Mouse (Mus musculus) limb, embryonic 15.5 days (tissue): ENCODE data around the gene Foxp4. TPM values are rescaled to one million over a fixed set of nuclear protein-coding genes. Genes with fewer than 3 reads are reported as not detected.

Source experiments
- ATAC-seq: fragments of 200-750 bp; cut with Nextera tagmentation; 2 replicates; pipeline ENCODE4 v1.8.0; 2017; ENCODE audit warnings: low read depth, moderate TSS enrichment; ENCODE audit not compliant: insufficient number of reproducible peaks, low FRiP score, low TSS enrichment
- H3K27ac ChIP-seq: fragments of 300-500 bp; sonication (generic); 2 replicates; pipeline ENCODE4 v1.5.1; 2015; ENCODE audit warnings: moderate library complexity, mild to moderate bottlenecking, inconsistent platforms
- H3K27me3 ChIP-seq: fragments of 300-500 bp; sonication (generic); 2 replicates; pipeline ENCODE4 v1.6.1; 2015; ENCODE audit warnings: inconsistent platforms
- H3K36me3 ChIP-seq: fragments of 300-500 bp; sonication (generic); 2 replicates; pipeline ENCODE4 v1.6.1; 2015; ENCODE audit warnings: inconsistent platforms
- H3K4me1 ChIP-seq: fragments of 300-500 bp; sonication (generic); 2 replicates; pipeline ENCODE4 v1.6.1; 2015; ENCODE audit warnings: inconsistent platforms
- H3K4me2 ChIP-seq: fragments of 300-500 bp; sonication (generic); 2 replicates; pipeline ENCODE4 v1.6.1; 2015; ENCODE audit warnings: mild to moderate bottlenecking, inconsistent platforms
- H3K4me3 ChIP-seq: fragments of 300-500 bp; sonication (generic); 2 replicates; pipeline ENCODE4 v1.5.1; 2015; ENCODE audit warnings: mild to moderate bottlenecking, inconsistent platforms
- H3K9ac ChIP-seq: fragments of 300-500 bp; sonication (generic); 2 replicates; pipeline ENCODE4 v1.6.1; 2015; ENCODE audit warnings: inconsistent platforms
- H3K9me3 ChIP-seq: fragments of 300-500 bp; sonication (generic); 2 replicates; pipeline ENCODE4 v1.6.1; 2016; ENCODE audit warnings: inconsistent platforms
- WGBS: fragments of 180-500 bp; shearing (Covaris S2); methylation state at CpG from one replicate; pipeline ENCODE4 v1.1.7; 2015; 5-methylcytosine and 5-hydroxymethylcytosine counted together
- polyA plus RNA-seq: library from polyadenylated mRNA; unstranded; fragments of >200 nt; fragmentation: Nextera tagmentation; extraction: Ambion mirVana; gene quantifications from 2 replicates; pipeline ENCODE4 v1.2.1, GENCODE M21; 2015

Foxp4 gene
- polyA plus RNA-seq, 1 experiment from 2014 or later = 22.4 TPM

DNA sequence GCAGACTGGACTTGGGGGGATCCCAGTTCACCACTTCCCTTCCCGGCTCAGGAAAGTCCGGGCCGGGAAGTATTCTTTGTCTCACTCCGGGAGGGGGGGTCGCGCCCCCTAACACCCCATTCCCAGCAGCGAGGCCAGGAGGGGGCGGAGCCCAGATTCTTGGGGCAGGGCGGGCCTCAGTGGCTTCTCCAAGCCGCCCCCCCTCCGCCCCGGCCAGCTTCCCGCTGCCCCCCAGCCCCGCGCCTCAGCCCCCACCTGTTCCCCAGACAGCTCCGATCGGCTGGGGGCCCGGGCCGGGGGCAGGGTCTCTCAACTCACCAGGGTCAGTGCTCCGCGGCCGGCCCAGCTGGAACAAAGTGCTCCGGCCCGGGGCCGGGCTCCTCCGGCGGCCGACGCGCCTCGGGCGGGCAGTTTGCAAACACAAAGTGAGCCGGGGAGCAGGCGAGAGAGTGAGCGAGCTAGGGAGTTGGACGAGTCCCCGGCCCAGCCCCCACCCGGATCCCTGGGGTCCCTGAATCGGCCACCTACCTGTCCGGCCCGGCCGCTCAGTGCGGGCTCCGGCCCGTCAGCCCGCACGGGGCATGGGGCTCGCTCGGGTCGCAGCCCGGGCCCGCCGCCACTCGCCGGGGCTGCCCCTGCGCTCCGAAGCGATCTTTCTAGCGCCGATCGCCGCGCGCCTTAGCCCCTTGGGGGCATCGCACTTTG is 615 bp downstream of the Foxp4 start:
- Histone ChIP-seq H3K27ac (peak overlapping the region; percentile 98), H3K4me2 (peak overlapping the region; percentile 83), H3K27me3 (no peaks in the 10 kb centered on the region), H3K9me3 (no peaks in the 10 kb centered on the region), H3K36me3 (peaks cover 11% of the 10 kb centered on the region), H3K4me3 (peak overlapping the region; percentile 92), H3K4me1 (peaks cover 60% of the 10 kb centered on the region), H3K9ac (peak overlapping the region; percentile 90)
- ATAC-seq = peak; percentile 48
- 1% methylated on average over 54 of the region's 65 CpGs for WGBS

DNA sequence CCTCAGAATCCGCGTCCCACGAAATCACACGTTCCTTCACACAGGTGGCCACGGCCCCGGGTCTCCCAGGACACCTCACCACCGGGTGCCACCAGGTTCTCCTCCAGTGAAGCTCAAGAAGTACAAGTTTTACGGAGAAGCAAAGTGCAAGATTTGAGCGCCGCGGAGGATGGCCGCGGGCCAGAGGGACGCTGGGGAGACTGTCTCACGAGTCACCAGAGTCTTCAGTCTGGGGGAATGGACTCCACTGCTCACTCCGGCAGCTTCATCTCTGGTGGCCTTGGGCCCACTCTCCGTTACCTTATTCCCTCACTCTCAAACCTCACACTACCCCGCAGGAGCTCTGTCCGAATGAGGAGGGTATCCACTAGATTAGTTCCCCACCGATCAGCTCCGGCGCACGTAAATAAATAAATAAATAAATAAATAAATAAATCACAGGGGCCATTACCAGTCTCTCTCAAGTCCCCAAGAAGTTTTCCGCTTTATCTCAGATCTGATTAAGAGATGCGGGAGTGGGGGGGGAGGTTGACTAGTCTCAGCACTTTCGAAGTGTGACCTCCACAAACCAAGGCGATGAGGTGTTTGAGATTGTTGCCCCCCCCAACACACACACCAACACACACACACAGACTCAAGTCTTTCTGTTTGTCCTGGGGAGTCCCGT is 1.3 kb downstream of the Foxp4 start:
- no peaks in the 10 kb centered on the region for H3K9me3 ChIP-seq
- peaks cover 64% of the 10 kb centered on the region for H3K4me1 ChIP-seq
- ATAC-seq = no peak
- H3K27ac ChIP-seq = peak overlapping the region; percentile 98
- peak overlapping the region; percentile 90 for H3K9ac ChIP-seq
- H3K36me3 ChIP-seq = peaks cover 11% of the 10 kb centered on the region
- peak overlapping the region; percentile 92 for H3K4me3 ChIP-seq
- peak overlapping the region; percentile 83 for H3K4me2 ChIP-seq
- under 1% methylated on average over 28 of the region's 28 CpGs for WGBS
- no peaks in the 10 kb centered on the region for H3K27me3 ChIP-seq

DNA sequence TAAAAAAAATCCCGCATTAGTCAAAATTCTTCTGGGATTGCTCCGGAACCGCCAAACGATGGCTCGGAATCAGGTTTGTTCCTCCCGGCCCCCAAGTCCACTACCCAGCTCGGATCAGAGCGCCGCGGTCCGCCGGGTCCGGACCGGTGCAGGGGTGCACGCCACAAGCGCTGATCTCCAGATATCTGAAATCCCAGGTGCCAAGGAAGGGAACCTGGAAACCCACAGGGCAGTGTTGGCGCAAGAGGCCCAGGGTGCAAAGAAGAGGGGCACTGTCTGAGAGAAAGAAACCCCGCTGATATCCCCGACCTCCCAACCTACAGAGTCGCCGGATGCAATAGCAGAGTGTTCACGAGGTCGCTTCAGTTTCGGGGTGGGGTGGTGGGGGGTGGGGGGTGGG is 1.9 kb downstream of the Foxp4 start:
- Histone ChIP-seq H3K4me2 (peak overlapping the region; percentile 83), H3K36me3 (peaks cover 11% of the 10 kb centered on the region), H3K4me3 (peak overlapping the region; percentile 92), H3K9me3 (no peaks in the 10 kb centered on the region), H3K27ac (no peak overlapping the region), H3K9ac (peak overlapping the region; percentile 52), H3K27me3 (no peaks in the 10 kb centered on the region), H3K4me1 (peaks cover 67% of the 10 kb centered on the region)
- ATAC-seq = no peak
- WGBS = 2% methylated on average over 24 of the region's 24 CpGs

DNA sequence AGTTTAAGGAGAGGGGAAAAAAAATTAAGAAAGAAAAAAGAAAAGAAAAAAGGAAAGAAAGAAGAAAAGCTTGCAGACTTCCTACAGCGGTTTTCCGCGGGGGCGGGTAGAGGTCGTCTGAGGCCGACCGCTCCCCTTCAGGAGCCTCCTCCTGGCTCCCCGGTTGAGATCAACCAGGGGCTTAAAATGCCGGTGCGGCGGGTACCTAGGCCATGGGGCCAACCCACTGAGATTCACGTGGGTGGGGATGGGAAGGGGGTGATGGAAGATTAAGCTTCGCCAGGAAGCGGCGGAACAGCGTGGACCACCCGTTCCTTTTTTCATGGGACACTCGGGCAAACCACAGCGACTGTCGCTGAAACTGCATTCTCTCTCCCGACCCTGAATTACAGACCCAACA is 2.3 kb downstream of the Foxp4 start:
- ATAC-seq = no peak
- H3K9me3 ChIP-seq = no peaks in the 10 kb centered on the region
- 5% methylated on average over 21 of the region's 21 CpGs for WGBS
- H3K27me3 ChIP-seq = no peaks in the 10 kb centered on the region
- peak overlapping the region; percentile 92 for H3K4me3 ChIP-seq
- peaks cover 11% of the 10 kb centered on the region for H3K36me3 ChIP-seq
- H3K9ac ChIP-seq = peak overlapping the region; percentile 52
- H3K4me1 ChIP-seq = peaks cover 70% of the 10 kb centered on the region
- peak overlapping the region; percentile 83 for H3K4me2 ChIP-seq
- no peak overlapping the region for H3K27ac ChIP-seq

DNA sequence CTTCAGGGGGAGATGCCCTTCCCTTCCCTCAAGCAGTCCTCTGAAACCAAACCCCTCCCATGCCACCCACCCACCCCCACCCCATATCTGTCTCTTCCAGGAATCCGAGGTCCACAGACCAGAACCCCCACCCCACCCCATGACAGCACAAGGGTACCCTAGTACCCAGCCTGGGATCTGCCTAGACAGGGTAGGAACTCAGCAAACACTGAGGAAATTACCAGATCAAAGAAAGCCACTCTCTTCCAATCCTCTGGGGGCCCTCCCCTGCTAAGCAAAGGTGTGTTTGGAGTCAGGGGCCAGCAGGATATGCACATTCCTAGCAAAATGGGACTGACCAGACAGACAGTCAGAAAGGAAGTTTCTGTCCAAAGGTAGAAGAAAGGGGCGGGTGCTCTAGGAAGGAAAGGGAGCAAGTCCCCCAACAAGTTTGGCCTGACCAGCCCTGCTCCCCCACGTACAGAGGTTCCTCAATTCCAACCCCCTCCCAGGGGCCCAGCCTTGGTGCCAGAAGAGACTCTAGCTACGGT is 3.2 kb downstream of the Foxp4 start:
- no peak for ATAC-seq
- Histone ChIP-seq H3K4me3 (peak overlapping the region; percentile 92), H3K36me3 (peaks cover 18% of the 10 kb centered on the region), H3K4me1 (peaks cover 74% of the 10 kb centered on the region), H3K9ac (no peak overlapping the region), H3K27me3 (no peaks in the 10 kb centered on the region), H3K27ac (no peak overlapping the region), H3K4me2 (peak overlapping the region; percentile 83), H3K9me3 (no peaks in the 10 kb centered on the region)
- WGBS = 38% methylated on average over 4 of the region's 4 CpGs

DNA sequence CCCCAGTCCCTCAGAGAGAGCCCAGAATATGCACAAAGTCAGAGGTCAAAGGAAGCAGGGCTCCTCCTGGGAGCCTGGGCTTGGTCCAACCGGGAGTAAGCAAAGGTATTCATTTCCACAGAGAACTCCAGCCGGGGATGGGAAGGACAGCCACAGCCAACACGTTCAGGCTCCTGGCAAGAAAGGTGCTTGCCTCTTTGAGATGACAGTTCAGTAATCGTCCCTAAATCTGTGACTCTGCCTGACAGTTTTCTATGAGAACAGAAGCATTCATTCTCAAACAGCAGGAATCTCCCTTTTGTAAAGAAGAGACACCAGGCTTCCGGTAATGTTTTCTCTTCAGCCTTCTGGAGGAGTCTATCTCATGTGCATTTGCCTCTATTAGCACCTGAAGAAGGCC is 4.6 kb downstream of the Foxp4 start:
- peak overlapping the region; percentile 83; the same call in 1 of the 2 replicates for H3K4me2 ChIP-seq
- H3K4me3 ChIP-seq = no peak overlapping the region
- no peak for ATAC-seq
- peaks cover 76% of the 10 kb centered on the region for H3K4me1 ChIP-seq
- H3K27ac ChIP-seq = no peak overlapping the region
- peaks cover 19% of the 10 kb centered on the region for H3K36me3 ChIP-seq
- WGBS = 52% methylated on average over 5 of the region's 5 CpGs
- H3K27me3 ChIP-seq = no peaks in the 10 kb centered on the region
- no peaks in the 10 kb centered on the region for H3K9me3 ChIP-seq
- H3K9ac ChIP-seq = no peak overlapping the region

DNA sequence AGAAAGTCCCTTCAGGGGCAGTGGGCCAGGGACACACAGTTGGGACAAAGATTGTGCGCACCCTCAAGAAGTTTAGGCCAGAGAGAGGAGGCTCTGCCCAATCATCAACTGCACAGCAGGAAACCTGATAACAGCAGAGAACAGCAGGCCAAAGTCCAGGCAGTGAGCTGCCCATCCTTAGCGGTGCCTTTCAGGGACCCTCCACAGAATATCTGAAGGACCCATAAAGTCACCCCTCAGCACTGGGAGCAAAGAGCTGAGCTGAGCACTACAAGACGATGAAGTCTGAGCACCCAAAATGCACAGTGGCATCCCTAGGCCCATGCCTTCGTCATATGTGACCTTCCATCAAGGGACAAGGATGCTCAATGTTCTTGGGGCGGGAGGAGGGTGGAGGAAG is 6.5 kb downstream of the Foxp4 start:
- ATAC-seq = no peak
- H3K4me2 ChIP-seq = no peak overlapping the region
- peaks cover 71% of the 10 kb centered on the region for H3K4me1 ChIP-seq
- no peaks in the 10 kb centered on the region for H3K27me3 ChIP-seq
- H3K9ac ChIP-seq = no peak overlapping the region
- no peak overlapping the region for H3K4me3 ChIP-seq
- WGBS = 82% methylated on average over 5 of the region's 5 CpGs
- H3K9me3 ChIP-seq = no peaks in the 10 kb centered on the region
- peaks cover 20% of the 10 kb centered on the region for H3K36me3 ChIP-seq
- no peak overlapping the region for H3K27ac ChIP-seq

DNA sequence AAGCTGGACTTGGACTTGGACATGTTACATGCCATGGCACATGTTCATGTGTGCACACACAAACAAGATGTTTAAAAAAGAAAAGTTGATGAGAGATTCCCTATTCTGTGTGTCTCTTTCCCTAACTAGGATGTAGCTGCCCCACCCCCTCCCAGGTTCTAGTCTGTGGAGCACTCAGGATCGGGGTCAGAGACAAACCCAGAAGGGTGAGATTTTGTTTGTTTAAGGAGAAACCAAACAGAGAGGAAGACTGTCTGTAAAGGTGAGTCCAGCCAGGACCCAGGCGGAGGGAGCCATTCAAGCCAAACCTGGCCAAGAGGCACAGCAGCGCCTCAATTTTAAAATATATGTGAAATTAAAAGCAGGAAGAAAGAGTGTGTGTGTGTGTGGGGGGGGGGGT is 7.2 kb downstream of the Foxp4 start:
- no peak for ATAC-seq
- peaks cover 24% of the 10 kb centered on the region for H3K36me3 ChIP-seq
- no peak overlapping the region for H3K9ac ChIP-seq
- peaks cover 65% of the 10 kb centered on the region for H3K4me1 ChIP-seq
- H3K4me3 ChIP-seq = no peak overlapping the region
- H3K27me3 ChIP-seq = no peaks in the 10 kb centered on the region
- H3K4me2 ChIP-seq = no peak overlapping the region
- H3K27ac ChIP-seq = no peak overlapping the region
- H3K9me3 ChIP-seq = no peaks in the 10 kb centered on the region
- 80% methylated on average over 3 of the region's 3 CpGs for WGBS

DNA sequence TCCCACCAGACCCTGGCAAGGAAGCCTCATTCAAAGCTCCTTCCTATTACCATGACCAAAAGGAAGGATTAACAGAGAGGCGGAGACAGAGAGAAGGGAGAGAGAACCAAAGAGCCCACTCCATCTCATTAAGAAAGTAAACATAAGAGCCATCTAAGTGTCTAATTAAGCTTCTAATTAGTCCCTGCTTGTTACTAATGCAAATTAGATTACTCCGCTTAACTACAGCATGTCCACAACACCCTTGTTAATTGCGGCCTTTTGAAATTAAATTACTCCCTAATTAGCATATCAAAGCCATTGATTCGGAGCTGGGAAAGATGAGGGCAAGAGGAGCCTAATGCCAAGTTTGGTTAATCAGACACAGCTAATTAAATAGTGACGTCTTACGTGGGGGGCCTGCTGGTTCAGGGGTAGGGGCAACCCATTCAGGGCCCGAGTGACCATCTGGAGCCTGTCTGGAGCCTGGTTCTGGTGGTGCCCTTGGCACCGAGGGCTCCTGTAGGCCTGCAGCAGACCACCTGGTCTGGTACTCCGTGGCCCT is 9.7 kb downstream of the Foxp4 start:
- Histone ChIP-seq H3K9ac (no peak overlapping the region), H3K36me3 (peaks cover 20% of the 10 kb centered on the region)

DNA sequence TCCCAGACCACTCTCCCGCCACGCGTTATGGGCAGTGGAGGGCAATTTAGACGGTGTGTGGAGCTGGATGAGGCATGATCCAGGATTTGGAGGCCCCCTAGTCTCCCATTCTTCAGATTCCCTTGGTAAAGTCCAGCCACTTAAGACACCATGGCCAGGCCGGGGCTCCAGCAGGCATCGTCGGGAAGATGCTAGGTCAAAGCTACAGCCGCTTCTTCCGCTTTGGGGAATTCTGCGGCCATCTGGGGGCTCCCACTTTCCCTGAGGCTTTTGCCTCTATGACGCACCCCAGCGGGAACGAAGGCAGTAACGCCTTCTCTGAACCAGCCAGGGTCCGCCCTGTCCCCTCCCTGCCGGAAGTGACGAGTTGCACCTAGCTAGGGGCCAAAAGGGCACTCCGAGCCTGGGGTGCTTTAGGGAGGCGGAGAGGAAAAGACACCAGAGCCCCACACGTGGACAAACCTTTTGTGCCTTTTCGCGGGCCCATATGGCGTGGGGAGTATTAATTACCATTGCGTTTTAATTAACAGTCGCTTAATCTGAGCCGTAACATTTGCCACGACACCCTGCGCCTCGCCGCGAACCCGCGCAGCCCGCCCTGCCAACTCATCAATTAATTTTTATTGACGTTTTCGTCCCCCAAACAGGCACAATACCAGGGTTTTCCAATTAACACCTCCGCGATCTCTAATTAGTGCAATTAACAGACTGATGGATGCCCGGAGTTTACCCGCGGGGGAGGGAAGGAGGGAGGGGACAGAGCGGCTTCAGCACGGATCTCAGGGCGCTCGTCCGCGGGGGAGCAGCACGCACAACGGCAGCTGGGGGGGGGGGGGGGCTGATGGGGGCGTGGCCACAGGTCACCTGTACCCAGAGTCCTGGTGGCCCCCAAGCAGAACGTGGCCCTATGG is 15.1 kb downstream of the Foxp4 start:
- Histone ChIP-seq H3K27me3 (no peaks in the 10 kb centered on the region), H3K4me3 (peak overlapping the region; percentile 31), H3K9ac (no peak overlapping the region), H3K4me2 (peak overlapping the region; percentile 49), H3K9me3 (no peaks in the 10 kb centered on the region), H3K4me1 (peaks cover 58% of the 10 kb centered on the region), H3K36me3 (peaks cover 5% of the 10 kb centered on the region; the same call in 1 of the 2 replicates), H3K27ac (no peak overlapping the region)
- WGBS = 14% methylated on average over 48 of the region's 51 CpGs
- no peak for ATAC-seq

More for the DNA sequence above, 9.7 kb downstream of the Foxp4 start:
- Histone ChIP-seq H3K4me2 (no peak overlapping the region), H3K27ac (no peak overlapping the region), H3K4me3 (no peak overlapping the region), H3K27me3 (no peaks in the 10 kb centered on the region), H3K4me1 (peaks cover 54% of the 10 kb centered on the region), H3K9me3 (no peaks in the 10 kb centered on the region)
- 50% methylated on average over 9 of the region's 9 CpGs for WGBS
- no peak for ATAC-seq

DNA sequence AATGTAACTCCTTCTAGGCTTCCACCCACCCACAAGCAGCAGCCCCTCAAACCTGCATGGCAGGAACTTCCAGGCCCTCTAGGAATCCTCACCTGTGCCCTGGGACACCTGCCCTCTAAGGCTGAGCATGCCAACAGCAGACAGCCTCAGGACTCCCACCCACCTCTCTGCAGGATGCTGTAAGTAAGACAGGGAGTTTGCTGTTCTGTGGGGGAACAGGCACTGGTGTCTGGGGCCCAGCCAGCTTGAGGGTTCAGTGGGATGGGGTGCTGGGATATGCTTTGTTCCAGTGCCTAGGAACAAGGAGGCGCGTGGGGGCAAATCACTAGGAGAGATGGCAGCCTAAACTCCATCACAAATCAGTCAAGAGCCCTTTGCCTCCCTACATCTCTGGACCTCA is 16.4 kb downstream of the Foxp4 start:
- peaks cover 17% of the 10 kb centered on the region; the same call in 1 of the 2 replicates for H3K36me3 ChIP-seq
- 0 out of 2 replicates have a peak overlapping the region, but pooled peaks have one; percentile 2 for H3K4me2 ChIP-seq
- WGBS = 89% methylated on average over 2 of the region's 2 CpGs
- H3K9me3 ChIP-seq = no peaks in the 10 kb centered on the region
- no peak overlapping the region for H3K9ac ChIP-seq
- ATAC-seq = no peak
- no peaks in the 10 kb centered on the region for H3K27me3 ChIP-seq
- H3K4me3 ChIP-seq = no peak overlapping the region
- H3K4me1 ChIP-seq = peaks cover 65% of the 10 kb centered on the region
- H3K27ac ChIP-seq = no peak overlapping the region
